Mouse (Mus musculus) heart, embryonic 14.5 days (tissue): ENCODE data around the gene U2af2. TPM values are rescaled to one million over a fixed set of nuclear protein-coding genes. Genes with fewer than 3 reads are reported as not detected.

Experiments used
- ATAC-seq: fragments of 200-750 bp; cut with Nextera tagmentation; 2 replicates; pipeline ENCODE4 v1.8.0; 2017; ENCODE audit warnings: low read depth, moderate TSS enrichment; ENCODE audit not compliant: insufficient number of reproducible peaks, insufficient read depth, low FRiP score
- H3K27ac ChIP-seq, 2 experiments: fragments of 200-500 bp in 1 of 2; fragments of 300-500 bp in 1 of 2; sonication (generic) in 1 of 2; replicated peaks in 1 of 2; 2 replicates each; pipeline ENCODE4 v1.5.1; 2012 to 2014; ENCODE audit warnings: low read depth in 2 of 2, low read length in 2 of 2, control low read depth in 1 of 2, mild to moderate bottlenecking in 1 of 2, mixed read lengths in 1 of 2; ENCODE audit not compliant: control insufficient read depth in 1 of 2, insufficient read depth in 1 of 2
- H3K27me3 ChIP-seq: fragments of 300-500 bp; sonication (generic); 2 replicates; pipeline ENCODE4 v1.6.1; 2014; ENCODE audit warnings: mild to moderate bottlenecking, low read length, control low read depth; ENCODE audit not compliant: control insufficient read depth, insufficient read depth
- H3K36me3 ChIP-seq: fragments of 300-500 bp; sonication (generic); 2 replicates; pipeline ENCODE4 v1.6.1; 2014; ENCODE audit warnings: mild to moderate bottlenecking, control low read depth, low read length, mixed read lengths; ENCODE audit not compliant: control insufficient read depth, insufficient read depth
- H3K4me1 ChIP-seq, 2 experiments: fragments of 200-500 bp in 1 of 2; fragments of 300-500 bp in 1 of 2; sonication (generic) in 1 of 2; 2 replicates each; pipeline ENCODE4 v1.6.1; 2012 to 2014; ENCODE audit warnings: low read length in 2 of 2, control low read depth in 1 of 2, mixed read lengths in 1 of 2; ENCODE audit not compliant: control insufficient read depth in 2 of 2, insufficient read depth in 2 of 2
- H3K4me2 ChIP-seq: fragments of 300-500 bp; sonication (generic); 2 replicates; pipeline ENCODE4 v1.6.1; 2014; ENCODE audit warnings: mild to moderate bottlenecking, low read length
- H3K4me3 ChIP-seq, 2 experiments: fragments of 200-500 bp in 1 of 2; fragments of 300-500 bp in 1 of 2; sonication (generic) in 1 of 2; 2 replicates each; pipeline ENCODE4 v1.5.1; 2012 to 2014; ENCODE audit warnings: low read length in 2 of 2, mild to moderate bottlenecking in 2 of 2, control low read depth in 1 of 2, low read depth in 1 of 2, moderate library complexity in 1 of 2; ENCODE audit not compliant: control insufficient read depth in 1 of 2, insufficient read depth in 1 of 2
- H3K9ac ChIP-seq: fragments of 300-500 bp; sonication (generic); 2 replicates; pipeline ENCODE4 v1.6.1; 2014; ENCODE audit warnings: mild to moderate bottlenecking, low read length
- H3K9me3 ChIP-seq: fragments of 300-500 bp; sonication (generic); 2 replicates; pipeline ENCODE4 v1.6.1; 2016; ENCODE audit warnings: low read length, control low read depth; ENCODE audit not compliant: control insufficient read depth
- WGBS: fragments of 180-500 bp; shearing (Covaris S2); extraction: QIAGEN DNeasy Blood & Tissue Kit; methylation state at CpG from one replicate; pipeline ENCODE4 v1.1.7; 2014; 5-methylcytosine and 5-hydroxymethylcytosine counted together
- polyA plus RNA-seq: library from polyadenylated mRNA; unstranded; fragments of >200 nt; fragmentation: Nextera tagmentation; extraction: Ambion mirVana; gene quantifications from 2 replicates; pipeline ENCODE4 v1.2.1, GENCODE M21; 2014

U2af2 gene
- polyA plus RNA-seq, 1 experiment from 2014 or later = 66.2 TPM

GRCm38 (mm10) chr7:5052438-5052837 lies 9.5 kb upstream of the U2af2 start:
- H3K4me1 ChIP-seq = peaks cover 10 to 38% of the 10 kb centered on the region in 2 experiments
- H3K27me3 ChIP-seq = peaks cover 57% of the 10 kb centered on the region
- peak overlapping the region; percentile 94 for H3K4me2 ChIP-seq
- WGBS = 4% methylated on average over 11 of the region's 12 CpGs
- peak overlapping the region; percentile 57 for H3K9ac ChIP-seq
- H3K4me3 ChIP-seq = peak overlapping the region; percentile 21 to 77
- H3K36me3 ChIP-seq = no peaks in the 10 kb centered on the region
- no peak for ATAC-seq
- no peak overlapping the region for H3K27ac ChIP-seq
- no peaks in the 10 kb centered on the region for H3K9me3 ChIP-seq

- H3K9ac ChIP-seq = peak overlapping the region; percentile 57; the same call in 1 of the 2 replicates
- H3K36me3 ChIP-seq = no peaks in the 10 kb centered on the region
- no peaks in the 10 kb centered on the region for H3K9me3 ChIP-seq
- H3K4me3 ChIP-seq = peak overlapping the region; percentile 21 to 77
- no peak for ATAC-seq
- H3K4me2 ChIP-seq = peak overlapping the region; percentile 94
- peaks cover 62% of the 10 kb centered on the region for H3K27me3 ChIP-seq
- peaks cover 10 to 38% of the 10 kb centered on the region in 2 experiments for H3K4me1 ChIP-seq
- no peak overlapping the region for H3K27ac ChIP-seq
- 7% methylated on average over 43 of the region's 45 CpGs for WGBS
These were observed 9.0 kb upstream of the U2af2 start for GRCm38 (mm10) chr7:5052931-5053343.

GRCm38 (mm10) chr7:5053456-5054179 lies 8.3 kb upstream of the U2af2 start:
- H3K9me3 ChIP-seq = no peaks in the 10 kb centered on the region
- peak overlapping the region; percentile 36 to 77 for H3K4me3 ChIP-seq
- H3K27ac ChIP-seq = no peak overlapping the region
- peaks cover 69% of the 10 kb centered on the region for H3K27me3 ChIP-seq
- ATAC-seq = no peak
- H3K36me3 ChIP-seq = no peaks in the 10 kb centered on the region
- peak overlapping the region; percentile 57; the same call in 1 of the 2 replicates for H3K9ac ChIP-seq
- peaks cover 10 to 38% of the 10 kb centered on the region in 2 experiments for H3K4me1 ChIP-seq
- 11% methylated on average over 32 of the region's 32 CpGs for WGBS
- peak overlapping the region; percentile 94 for H3K4me2 ChIP-seq

GRCm38 (mm10) chr7:5056651-5057263 lies 5.2 kb upstream of the U2af2 start:
- Histone ChIP-seq H3K4me3 (peak overlapping the region; percentile 38 to 41), H3K4me1 (peaks cover 10 to 36% of the 10 kb centered on the region in 2 experiments), H3K27me3 (peaks cover 72% of the 10 kb centered on the region), H3K9ac (peak overlapping the region; percentile 66), H3K27ac (no peak overlapping the region), H3K36me3 (no peaks in the 10 kb centered on the region), H3K4me2 (peak overlapping the region; percentile 62), H3K9me3 (no peaks in the 10 kb centered on the region)
- 3% methylated on average over 49 of the region's 55 CpGs for WGBS
- no peak for ATAC-seq

- Histone ChIP-seq H3K27me3 (peaks cover 66% of the 10 kb centered on the region), H3K36me3 (no peaks in the 10 kb centered on the region), H3K4me2 (peak overlapping the region; percentile 62; the same call in 1 of the 2 replicates), H3K4me1 (peaks cover 9 to 30% of the 10 kb centered on the region in 2 experiments), H3K4me3 (peak overlapping the region; percentile 38 to 41; a peak in 3 of 4 replicates), H3K9ac (peak overlapping the region; percentile 66; the same call in 1 of the 2 replicates), H3K27ac (no peak overlapping the region), H3K9me3 (no peaks in the 10 kb centered on the region)
- no peak for ATAC-seq
- 31% methylated on average over 8 of the region's 8 CpGs for WGBS
These were observed 4.6 kb upstream of the U2af2 start for GRCm38 (mm10) chr7:5057381-5057780.

GRCm38 (mm10) chr7:5057804-5058203 lies 4.1 kb upstream of the U2af2 start:
- Histone ChIP-seq H3K9ac (no peak overlapping the region), H3K27me3 (peaks cover 61% of the 10 kb centered on the region), H3K4me2 (no peak overlapping the region), H3K9me3 (no peaks in the 10 kb centered on the region), H3K4me1 (peaks cover 8 to 25% of the 10 kb centered on the region in 2 experiments; a peak in 3 of 4 replicates), H3K27ac (no peak overlapping the region), H3K36me3 (no peaks in the 10 kb centered on the region), H3K4me3 (no peak overlapping the region)
- 32% methylated on average over 11 of the region's 11 CpGs for WGBS
- ATAC-seq = no peak

GRCm38 (mm10) chr7:5058631-5059030 lies 3.3 kb upstream of the U2af2 start:
- Histone ChIP-seq H3K36me3 (no peaks in the 10 kb centered on the region), H3K27me3 (peaks cover 53% of the 10 kb centered on the region), H3K4me3 (no peak overlapping the region), H3K9me3 (no peaks in the 10 kb centered on the region), H3K4me1 (peaks cover 7 to 24% of the 10 kb centered on the region in 2 experiments; a peak in 3 of 4 replicates), H3K9ac (no peak overlapping the region), H3K4me2 (no peak overlapping the region), H3K27ac (no peak overlapping the region)
- WGBS = 68% methylated on average over 1 of the region's 1 CpGs
- ATAC-seq = no peak
